Mouse (Mus musculus) brain, embryonic 18.5 days (tissue): Measurements from ENCODE around the gene Fam160a2.
"Not testable (repeated sequence)": the region's sequence is repeated elsewhere in the genome, so short reads cannot be mapped to it uniquely, and the experiment has no call there.

Source experiments
- DNase-seq: peaks from one replicate; pipeline ENCODE4 v3.0.0-alpha.2; 2012; ENCODE audit warnings: low read depth, low spot score

Fam160a2 gene

DNA sequence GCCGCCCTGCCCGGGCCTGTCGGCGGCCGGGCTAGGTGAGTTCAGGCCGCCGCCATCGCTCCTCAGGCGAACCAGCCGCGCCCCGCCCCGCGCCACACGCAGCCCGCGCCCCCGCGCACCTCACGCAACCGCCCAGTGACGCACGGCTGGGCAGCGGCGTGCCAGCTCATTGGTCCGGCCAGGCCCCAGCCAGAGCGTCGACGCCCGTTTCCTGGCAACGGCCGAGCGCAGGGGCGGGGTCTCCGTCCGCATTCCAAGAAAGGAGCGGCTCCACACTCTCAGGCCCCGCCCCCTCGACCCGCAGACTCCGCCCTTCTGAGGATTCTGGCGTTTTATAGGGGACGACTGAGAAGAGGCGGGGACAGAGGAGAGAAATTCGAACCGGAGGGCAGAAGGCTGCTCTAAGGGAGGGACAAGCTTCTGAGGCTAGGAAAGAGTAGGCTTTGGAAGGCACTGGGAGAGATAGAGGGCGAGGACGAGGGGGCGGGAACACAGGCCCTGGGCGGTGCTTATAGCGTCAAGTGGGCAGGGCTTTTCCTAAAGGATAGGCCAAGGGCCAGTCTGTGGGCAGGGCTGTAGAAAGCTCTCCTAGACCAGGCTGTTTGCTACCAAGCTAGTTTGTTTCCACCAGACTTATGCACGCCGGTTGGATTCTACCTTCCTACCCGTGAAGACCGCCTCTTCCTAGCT lies at the start of gene Fam160a2:
Gene Fam160a2, minus strand, starts transcription at position 120 of the 690 bp plus-strand sequence.
- peak; percentile 98 for DNase-seq

DNA sequence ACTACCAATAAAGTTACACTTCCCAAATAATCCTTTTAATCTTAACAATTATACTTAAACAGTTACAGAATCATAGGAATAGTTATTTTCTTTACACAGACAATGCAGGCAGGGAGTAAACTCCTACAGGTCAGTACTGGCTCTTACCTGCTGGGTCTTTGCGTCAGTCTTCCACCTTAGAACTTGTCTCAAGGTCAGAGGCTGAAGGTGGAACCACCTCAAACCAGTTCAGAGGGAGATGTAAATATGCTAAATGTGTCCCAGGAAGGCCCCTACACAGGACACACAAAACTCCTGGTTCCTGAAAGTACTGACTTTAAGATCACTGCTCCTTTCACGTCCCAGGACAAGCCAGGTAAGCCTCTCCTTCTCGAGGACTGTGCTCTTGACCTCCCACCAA lies 45.2 kb upstream of the Fam160a2 start:
- DNase-seq = no peak

DNA sequence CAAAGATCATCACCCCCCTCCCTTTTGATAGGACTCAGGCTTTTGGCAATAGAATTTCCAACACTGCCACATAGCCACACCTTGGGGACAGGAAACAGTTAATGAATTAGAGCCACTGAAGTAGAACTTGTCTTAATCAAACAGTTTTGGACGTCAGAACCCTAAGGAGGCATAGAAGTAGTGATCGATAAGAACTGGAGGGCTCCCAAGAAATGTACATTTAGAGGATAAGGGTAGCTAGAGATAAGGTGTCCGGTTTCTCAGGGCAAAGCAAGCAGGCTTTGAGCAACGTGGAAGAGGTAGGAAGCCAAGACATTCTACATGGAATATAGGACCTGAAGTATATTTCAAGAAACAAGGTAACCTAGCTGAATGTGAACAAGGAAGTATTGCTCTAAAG lies 41.6 kb upstream of the Fam160a2 start:
- no peak for DNase-seq

DNA sequence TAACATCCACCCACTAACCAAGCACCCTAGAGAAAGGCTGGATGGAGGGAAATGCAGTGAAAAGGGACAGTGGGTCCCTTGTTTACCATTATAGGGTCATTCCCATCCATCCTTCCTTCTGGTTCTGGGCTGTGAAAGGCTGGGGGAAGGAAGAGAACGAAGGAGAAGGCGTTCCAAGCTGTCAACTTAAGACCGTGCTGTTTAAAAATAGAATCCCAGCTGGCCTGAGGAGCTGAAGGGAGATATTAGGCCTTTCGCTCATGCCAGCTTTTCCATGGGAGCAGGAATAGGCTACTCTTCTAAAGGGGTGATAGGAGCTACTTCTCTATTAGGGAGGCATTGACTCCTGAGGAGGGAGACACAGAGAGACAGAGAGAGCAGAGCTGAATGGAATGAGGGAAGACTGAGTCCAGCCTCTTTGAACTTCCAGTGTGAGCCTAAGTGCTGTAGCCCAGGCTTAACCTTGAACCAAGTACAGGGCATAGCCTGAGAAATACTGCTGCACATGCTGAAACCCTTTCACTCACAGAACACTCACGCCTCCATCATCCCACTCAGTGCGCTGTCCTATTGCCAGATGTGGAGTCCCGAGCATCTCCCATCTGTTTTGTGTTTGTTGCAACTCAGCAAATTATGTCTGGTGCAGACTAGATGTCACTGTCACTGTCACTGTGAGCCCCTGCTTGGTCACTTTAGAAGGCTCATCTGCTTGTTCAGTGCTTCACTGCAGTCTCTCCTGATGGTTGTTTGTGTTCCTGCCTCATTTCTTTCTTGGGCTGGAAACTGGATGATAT lies 38.3 kb upstream of the Fam160a2 start:
- DNase-seq = no peak

DNA sequence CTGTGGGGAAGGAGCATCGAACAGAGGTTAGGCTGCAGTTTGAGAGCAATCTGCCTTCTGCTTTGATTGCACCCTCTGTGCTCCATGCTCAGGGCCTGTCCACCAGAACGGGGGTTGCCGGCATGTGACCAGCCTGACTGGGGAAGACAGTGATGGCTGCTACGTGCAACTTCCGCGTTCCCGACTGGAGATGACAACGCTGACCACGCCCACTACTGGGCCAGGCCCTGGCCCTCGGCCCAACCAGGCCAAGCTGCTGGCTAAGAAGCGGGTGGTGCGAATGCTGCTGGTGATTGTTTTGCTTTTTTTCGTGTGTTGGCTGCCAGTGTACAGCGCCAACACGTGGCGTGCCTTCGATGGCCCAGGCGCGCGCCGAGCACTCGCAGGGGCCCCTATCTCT lies 34.9 kb upstream of the Fam160a2 start:
- no peak for DNase-seq

DNA sequence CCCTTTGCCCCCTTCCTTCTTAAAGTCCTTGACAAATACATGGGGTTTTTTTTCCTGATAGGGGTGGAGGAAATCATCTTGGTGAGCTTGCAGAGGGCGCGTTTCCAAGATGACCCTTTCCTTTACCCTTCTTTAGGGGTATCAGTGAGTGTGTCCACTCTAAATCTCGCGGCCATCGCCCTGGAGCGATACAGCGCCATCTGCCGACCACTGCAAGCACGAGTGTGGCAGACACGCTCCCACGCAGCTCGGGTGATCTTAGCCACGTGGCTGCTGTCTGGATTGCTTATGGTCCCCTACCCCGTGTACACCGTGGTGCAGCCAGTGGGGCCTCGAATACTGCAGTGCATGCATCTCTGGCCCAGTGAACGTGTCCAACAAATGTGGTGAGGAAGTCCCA lies 34.0 kb upstream of the Fam160a2 start:
- no peak for DNase-seq

DNA sequence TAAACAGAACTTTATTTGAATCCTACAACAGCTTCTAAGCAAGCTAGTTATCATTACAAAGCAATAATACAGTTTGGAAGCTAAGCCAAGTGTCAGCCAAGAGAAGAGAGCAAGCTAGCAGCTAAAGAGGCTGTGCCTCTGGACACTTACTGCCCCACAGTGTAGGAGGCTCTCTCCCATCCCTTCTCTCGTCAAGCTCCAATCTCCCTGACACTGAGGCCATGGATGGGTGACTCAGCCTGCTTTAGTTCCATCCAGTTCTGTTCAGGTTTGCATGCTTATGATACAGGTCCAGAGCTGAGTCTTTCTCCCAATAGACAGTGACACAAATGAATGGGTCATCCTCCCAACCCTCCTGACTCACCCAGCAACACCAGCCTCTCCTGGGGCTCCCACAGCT lies 32.2 kb upstream of the Fam160a2 start:
- DNase-seq = no peak

DNA sequence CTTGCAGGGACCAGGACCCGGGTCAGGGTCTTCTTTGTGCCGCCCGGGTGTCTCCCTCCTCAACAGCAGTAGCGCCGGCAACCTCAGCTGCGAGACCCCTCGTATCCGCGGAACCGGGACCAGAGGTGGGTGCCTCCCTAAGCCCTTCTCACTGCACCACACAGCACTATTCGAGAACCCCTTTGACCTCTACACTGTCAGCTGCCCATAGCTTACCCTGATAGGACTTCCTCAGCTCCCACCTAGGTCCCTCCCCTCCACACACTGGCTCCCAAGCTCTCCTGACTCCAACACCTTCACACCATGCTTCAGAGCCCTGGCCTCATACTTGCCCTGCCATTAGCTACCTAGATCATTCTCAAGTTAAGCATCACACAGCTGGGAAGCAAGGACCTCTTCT lies 26.2 kb upstream of the Fam160a2 start:
- DNase-seq = no peak

DNA sequence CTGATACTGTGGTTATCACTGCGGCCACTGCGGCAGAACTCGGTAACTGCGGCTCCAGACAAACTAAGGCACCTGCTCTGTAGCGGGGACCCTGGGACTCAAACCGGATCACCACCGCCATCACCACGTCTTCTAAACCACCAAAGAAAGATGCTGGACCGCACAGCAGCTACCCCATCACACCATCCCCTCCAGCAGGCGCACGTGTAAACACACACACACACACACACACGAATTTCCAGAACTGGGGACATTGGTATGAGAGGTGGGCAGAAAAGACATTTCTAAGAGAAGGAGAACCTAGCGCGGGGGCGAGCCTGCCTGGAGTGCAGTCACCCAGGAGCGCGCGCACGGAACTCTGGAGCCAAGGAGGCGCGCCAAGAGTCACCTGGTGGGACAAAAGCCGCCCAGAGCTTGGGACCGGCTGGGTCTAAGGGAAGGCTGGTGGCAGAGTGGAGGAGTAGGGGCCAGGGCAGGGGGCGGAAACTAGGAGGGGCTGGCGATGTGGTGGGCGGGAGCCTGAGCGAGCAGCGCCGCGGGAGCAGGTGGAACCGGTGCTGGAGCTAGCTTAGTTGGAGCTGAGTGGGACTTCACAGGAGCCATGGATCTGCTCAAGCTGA lies 25.7 kb upstream of the Fam160a2 start, which contains the start of gene Cckbr:
Gene Cckbr, plus strand, starts transcription at position 308 of the 620 bp plus-strand sequence.
- DNase-seq = no peak

DNA sequence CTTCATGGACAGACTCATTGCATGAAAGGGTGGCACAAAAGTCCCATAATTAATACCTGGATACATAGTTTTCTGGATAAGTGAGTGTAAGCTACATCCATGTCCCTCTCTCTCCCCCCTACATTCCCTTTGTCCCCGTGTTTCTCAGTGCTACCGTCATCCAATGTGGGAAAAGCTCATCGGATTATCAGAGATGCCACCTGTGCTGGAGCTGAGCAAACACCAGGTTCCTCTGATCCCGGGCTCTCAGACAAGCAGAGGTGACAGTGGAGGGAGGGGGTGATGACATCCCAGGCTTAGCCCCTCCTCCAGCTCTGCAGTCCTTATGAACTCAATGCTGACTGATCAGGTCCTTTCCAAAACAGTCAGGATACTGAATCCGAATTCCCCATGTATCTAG lies 24.5 kb upstream of the Fam160a2 start:
- no peak for DNase-seq

DNA sequence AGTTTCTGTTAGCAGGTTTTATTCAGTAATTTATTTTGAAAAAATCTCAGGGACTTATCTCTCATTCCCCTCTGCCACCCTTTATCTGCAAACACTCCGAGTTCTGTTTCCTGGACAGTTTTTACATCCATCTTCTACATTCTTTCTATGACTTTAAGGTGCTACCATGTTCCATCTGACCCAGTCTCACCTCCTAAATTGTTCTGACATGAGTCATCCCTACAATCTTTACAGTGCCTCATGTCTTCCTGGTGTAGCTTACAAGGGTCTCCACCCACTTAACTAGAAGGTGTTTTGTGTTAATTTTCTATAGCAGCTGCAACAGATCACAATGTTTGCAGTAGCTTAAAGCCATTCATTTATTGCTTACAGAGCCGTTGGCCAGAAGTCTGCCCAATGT lies 21.0 kb upstream of the Fam160a2 start:
- no peak for DNase-seq

DNA sequence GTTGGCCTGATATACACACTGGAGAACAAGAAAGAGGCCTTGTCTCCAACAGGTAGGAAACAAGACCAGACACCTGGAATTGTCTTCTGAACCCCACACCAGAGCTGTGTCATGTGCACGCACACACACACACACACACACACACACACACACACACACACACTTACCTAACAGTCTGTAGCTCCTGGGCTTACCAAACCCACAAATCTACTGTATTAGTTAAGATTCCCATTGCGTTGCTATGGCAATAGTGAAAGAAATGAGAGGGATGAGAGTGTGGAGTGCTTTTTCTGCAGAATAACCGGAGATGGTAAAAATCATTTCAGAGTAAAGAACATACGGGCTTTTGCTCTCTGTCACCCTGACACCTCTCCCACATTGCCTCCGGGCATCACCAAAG lies 18.3 kb upstream of the Fam160a2 start:
- DNase-seq = no peak

DNA sequence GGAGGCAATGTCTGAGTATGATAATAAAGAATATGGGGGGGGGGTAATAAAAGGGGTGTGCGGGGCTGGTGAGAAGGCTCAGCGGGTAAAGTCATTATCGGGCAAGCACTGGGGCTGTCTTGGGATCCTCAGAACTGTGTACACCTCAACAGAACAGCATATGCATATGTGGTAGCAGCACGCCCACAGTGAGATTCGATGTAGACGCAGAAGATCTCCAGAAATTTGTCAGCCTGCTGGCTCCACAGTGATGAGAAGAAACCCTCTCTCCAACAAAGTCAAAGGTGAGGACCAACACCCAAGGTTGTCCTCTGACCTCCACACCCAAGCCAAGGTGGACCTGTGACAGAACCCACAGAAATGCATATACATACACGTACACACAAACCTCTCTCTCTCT lies 16.7 kb upstream of the Fam160a2 start:
- no peak for DNase-seq

DNA sequence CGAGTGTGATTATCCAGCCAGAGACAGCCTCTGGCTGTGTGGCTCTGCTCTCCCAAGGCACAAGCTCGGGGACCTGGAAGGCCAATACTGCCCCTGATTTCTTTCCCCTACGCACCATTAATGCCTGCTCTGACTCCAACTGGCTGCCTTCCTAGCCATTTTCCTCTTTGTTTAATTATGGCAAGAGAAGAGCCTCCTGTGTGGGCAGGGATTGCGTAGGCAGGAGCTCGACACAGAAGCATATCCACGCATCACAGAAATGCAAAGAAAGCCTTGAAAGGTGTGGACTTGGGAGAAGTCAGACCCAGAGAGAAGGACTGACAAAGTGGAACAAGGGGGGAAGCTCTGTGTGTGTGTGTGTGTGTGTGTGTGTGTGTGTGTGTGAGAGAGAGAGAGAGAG lies 14.5 kb upstream of the Fam160a2 start:
- no peak for DNase-seq

DNA sequence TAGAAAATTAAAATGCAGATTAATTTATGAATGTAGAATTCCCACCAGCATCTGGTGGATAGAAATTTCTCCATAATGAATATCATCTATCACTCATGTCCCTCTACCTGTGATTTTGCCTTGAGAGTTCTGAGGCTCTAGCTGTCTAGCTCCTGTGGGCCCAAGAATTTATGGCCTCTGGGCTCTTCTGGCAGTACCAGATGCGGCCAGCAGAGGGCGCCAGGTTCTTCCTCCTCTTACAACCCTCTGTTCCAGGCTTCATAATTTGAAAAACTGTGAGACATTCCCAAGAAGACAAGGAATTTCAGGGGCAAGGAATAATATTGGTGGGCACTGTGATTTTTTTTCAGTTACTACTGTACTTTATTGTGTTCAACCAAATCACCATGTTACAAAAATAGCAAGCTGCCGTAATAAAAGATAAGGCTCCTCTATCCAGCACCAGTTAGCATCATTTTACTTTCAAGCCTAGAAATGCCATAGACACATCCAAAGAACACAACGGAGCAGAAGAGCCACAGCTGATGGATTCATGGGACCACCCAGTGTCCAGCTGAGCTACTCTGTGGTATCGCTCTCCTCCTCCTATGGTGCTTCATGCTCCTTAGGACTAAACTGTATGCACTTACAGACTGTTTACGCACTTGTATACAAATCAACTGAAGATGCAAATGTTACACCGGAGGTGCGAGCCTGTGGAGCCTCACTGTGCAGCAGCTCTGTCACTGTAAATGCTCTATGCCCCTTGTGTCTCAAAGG lies 12.2 kb upstream of the Fam160a2 start:
- not testable (repeated sequence) for DNase-seq

DNA sequence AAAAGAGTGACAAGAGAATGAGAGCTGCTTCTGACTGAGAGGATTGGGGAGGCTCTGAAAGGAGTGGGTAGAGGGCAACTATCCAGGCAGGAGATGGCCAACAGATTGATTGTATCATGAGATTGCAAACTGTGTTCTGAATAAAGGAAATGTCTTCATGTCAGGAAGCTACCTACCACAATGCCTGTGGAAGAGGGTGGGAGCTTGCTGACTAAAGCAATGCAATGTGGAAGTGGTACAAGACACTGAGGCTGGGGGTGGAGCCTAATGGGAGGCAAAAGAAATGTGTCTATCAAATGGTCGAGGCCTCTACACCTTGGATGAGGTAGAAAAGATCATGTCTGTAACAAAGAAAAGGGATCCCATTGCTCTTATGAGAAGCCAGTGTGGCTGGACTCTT lies 6.5 kb upstream of the Fam160a2 start:
- no peak for DNase-seq

DNA sequence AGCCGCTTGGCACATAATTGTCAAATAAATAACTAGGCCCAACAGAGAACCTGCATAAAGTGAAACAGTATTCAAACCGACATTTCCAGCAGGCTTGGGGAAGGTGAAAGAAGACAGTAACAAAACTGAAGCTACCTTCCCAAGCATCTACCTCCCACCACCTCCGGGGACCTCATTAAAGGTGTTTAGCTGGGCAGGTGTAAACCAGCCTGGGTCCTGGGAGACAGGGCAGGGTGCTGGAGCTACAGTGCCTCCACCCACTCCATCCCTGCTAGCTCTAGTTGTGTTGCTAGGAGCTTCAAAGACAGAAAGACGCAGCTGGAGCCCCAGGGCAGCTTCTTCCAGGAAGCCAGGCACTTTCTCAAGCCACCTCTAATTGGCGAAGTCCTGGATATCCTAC lies 4.4 kb upstream of the Fam160a2 start, which contains the start of gene Cnga4:
Gene Cnga4, plus strand, starts transcription at position 301 of the 400 bp plus-strand sequence.
- no peak for DNase-seq

DNA sequence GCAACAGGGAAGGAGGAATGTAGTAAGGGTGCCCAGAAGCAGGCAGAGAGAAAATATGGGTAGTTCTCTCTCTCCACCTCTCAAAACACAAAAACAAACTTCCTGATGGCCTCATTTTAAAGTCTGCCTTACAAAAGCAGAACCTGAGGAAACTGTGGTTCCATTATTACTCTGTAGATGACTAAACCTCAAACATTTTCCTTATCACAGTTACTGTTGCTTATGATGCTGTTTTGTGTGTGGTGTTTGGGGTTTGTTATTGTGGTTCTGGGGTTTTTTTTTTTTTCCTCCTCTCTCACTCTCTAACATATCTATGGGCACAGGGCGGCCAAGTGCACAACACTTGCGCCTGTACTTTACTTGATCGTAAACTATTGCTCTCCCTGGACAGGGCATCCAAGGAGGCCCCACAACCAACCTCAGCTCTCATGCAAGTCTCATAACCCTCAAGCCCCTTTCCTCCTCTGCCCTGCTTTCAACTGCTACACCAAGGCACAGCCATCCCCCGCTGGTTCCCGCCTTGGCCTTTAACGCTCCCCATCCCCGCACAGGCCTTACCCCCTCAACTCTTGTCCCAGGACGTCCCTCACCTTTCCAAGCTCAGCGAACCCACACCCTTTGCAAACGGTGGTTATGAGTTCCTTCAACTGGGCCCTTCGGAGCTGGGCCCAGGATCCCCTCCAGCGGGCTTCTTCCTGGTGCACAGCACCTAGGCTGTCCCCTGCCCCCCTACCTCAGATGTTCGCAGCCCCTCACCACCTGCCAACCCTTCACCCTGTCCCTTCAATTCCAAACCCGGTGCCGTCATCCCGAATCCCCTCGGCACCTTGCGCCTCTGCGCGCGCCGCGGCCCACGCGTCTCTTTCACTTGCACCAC lies 558 bp downstream of the Fam160a2 start:
- no peak for DNase-seq

DNA sequence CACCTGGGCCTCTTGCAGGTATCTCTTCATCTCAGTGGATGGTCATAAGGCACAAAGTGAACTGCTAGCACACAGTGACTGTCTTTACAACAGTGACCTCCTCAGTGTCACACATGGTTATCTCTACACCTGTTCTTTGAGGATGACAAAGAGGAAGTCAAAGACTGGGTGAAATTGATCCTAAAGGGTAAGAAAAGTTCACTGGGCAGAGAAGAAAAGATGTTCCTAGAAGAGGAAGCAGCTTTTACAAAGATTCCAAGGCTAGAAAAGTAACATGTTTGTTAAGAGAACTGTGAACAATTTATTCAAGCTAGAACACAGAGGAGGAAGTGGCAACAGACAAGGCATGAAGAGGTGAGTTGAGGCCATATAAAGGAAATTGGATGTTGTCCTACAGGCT lies 3.7 kb downstream of the Fam160a2 start:
- DNase-seq = no peak

DNA sequence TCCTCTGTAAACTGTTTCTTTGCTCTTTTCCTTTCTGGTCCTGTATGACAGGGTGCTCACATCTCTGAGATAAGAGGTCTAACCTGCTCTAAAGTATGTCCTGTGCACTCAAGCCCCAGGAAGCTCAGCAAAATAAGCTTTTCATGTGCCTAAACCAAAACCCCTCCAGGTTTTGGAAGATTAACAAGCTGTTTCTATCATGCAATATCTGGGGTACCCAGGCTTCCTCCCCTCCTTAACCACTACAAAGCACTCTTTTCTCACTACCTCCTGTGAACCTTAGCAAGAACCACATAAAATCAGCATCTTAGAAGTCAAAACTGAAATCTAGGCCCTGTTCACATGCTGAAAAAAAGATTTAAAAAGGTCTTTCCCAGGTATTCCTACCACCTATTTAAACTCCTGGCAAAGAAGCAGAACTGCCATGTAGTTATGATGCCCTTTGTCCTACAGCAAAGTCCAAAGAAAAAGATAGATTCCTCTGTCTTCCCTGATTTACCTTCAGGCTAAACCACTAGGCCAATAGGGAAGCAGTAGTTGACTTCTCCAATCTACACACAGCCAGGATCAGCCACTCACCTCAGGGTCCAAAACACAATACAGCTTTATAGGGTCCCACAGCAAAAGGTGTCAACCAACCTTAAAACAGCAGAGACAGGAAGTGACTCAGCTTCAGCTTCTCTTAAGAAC lies 4.6 kb downstream of the Fam160a2 start:
- DNase-seq = no peak
